Mouse (Mus musculus): Measurements from ENCODE around the gene Gm13103.
"Not testable (repeated sequence)": the region's sequence is repeated elsewhere in the genome, so short reads cannot be mapped to it uniquely, and the experiment has no call there.

Gene Gm13103

GRCm38 (mm10) chr4:143846197-143846596, at the start of gene Gm13103:
Gene Gm13103, plus strand, starts transcription at chr4:143846497.
- not testable (repeated sequence) for DNase-seq (ENCODE audit: low read depth, low spot score)

- DNase-seq (ENCODE audit: low read depth, low spot score): no peak
These were observed 30.3 kb upstream of the Gm13103 start, which contains the start of gene Gm13084 for GRCm38 (mm10) chr4:143815993-143816392. Gene Gm13084, minus strand, starts transcription at chr4:143816093.

- DNase-seq (ENCODE audit: low read depth, low spot score): not testable (repeated sequence)
These were observed 36.1 kb downstream of the Gm13103 start for GRCm38 (mm10) chr4:143882371-143882770.

- DNase-seq (ENCODE audit: low read depth, low spot score): not testable (repeated sequence)
These were observed 48.1 kb downstream of the Gm13103 start for GRCm38 (mm10) chr4:143894406-143894805.

- not testable (repeated sequence) for DNase-seq (ENCODE audit: low read depth, low spot score)
These were observed 54.0 kb downstream of the Gm13103 start, which contains the start of gene Pramef6 for GRCm38 (mm10) chr4:143900280-143900679. Gene Pramef6, minus strand, starts transcription at chr4:143900380.
